Mouse (Mus musculus) thymus, postnatal 0 days (tissue): ENCODE results near the gene Narfl. TPM values are rescaled to one million over a fixed set of nuclear protein-coding genes. Genes with fewer than 3 reads are reported as not detected.

ENCODE experiments used
- DNase-seq: peaks from one replicate; pipeline ENCODE4 v3.0.0-alpha.2; 2015; ENCODE audit warnings: low spot score
- microRNA-seq: library from miRNA; unstranded; fragments of <30 nt; microRNA quantifications from one replicate; pipeline ENCODE4, GENCODE M21; 2016; ENCODE audit warnings: borderline number of aligned reads
- polyA plus RNA-seq: library from polyadenylated mRNA; unstranded; fragments of >200 nt; fragmentation: Nextera tagmentation; extraction: Ambion mirVana; gene quantifications from 2 replicates; pipeline ENCODE4 v1.2.1, GENCODE M21; 2015

Gene Narfl
- polyA plus RNA-seq, 1 experiment from 2014 or later = 30.9 TPM

DNA sequence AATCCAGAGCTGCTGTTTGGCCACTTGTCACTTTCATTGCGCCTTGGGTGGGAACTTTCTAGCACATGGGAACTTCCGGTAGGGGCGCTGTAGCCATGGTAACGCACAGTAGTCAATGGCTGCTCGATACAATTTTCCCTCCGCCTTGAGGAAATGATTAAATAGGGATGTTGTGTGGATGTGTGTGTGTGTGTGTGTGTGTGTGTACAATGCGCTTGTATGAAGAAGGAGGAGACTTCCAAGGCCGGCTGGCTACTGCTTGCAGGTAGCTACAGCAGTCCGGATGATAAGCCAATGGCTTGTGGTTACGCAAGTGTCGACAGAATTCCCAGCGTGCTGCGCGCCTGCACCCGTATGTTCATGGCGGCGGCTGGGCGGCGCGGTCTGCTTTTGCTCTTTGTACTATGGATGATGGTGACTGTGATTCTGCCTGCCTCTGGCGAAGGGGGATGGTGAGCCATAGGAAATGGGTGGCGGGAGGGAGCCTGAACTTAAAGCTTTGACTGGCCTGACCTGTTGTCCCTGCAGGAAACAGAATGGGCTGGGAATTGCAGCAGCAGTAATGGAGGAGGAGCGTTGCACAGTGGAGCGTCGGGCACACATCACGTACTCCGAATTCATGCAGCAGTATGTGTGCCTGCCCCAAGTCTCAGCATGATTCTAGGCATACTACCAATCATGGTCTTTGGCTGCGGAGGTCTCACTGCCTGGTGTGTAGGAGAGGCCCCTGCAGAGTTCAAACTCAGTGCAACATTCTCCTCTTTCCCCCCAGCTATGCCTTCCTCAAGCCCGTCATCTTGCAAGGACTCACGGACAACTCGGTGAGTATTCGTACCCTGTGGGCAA is 55.4 kb downstream of the Narfl start, which contains the start of gene Jmjd8:
TSS of gene Jmjd8 (plus strand) at position 156 of the 846 bp plus-strand sequence.
- peak; percentile 81 for DNase-seq

DNA sequence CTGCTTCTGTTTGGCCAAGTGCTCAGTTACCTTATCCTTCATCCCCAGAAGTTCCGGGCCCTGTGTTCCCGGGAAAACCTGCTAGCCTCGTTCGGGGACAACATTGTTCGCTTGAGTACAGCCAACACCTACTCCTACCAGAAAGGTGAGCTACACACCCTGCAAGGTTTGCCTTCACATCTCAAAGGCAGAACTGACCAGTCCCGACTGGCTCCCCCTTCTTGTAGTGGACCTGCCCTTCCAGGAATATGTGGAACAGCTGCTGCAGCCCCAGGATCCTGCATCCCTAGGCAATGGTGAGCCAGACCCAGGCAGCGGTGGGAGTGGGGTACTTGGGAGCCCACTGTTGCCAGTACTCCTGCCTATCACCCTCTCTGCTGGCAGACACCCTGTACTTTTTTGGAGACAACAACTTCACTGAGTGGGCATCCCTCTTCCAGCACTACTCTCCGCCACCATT is 56.0 kb downstream of the Narfl start:
- no peak for DNase-seq

DNA sequence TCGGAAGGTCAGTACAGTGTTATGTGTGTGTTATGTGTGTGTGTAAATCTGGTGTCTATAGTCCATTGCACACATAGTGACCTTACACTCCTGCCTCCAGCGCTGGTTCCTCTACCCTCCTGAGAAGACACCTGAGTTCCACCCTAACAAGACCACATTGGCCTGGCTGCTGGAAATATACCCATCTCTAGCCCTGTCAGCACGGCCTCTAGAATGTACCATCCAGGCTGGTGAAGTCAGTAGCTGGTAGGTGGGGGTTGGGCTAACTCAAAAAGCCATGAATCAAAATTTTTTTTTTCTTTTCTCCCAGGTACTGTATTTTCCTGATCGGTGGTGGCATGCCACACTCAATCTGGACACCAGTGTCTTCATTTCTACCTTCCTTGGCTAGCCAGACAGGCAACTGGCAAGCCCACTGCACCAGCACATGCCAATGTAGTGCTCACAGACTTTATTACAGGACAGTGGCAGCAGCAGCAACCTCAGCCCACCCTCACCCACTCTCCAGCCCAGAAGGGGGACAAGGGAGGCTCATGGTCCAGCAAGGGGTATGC is 56.7 kb downstream of the Narfl start:
- no peak for DNase-seq

DNA sequence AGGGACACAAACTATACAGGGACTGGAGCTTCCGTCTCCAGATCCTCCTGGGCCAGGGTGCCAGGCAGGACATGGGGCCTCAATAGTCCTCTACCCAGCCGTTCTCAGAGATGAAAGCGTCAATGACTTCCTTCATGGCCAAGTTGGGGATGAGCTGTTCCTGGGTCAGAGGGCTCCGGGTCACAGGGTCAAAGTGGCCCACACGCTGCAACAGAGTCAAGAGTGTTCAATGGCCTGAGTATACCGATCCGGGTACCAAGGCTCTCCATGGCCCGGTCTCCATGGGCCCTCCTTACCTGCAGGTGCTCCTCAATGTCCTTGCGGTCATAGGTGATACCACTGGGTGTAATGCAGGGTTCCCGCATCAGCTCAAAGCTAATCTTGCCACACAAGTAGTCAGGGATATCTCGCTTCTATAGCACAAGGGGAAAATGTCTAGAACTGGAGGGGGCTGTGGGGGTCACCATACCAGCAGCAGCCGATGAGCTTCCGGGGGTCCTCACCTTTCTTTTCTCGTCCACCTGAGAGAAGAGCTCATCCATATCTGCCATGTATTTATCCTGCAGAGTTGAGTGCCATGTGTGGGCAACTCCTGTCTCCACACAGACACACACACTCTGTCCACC is 57.3 kb downstream of the Narfl start:
- DNase-seq = no peak

DNA sequence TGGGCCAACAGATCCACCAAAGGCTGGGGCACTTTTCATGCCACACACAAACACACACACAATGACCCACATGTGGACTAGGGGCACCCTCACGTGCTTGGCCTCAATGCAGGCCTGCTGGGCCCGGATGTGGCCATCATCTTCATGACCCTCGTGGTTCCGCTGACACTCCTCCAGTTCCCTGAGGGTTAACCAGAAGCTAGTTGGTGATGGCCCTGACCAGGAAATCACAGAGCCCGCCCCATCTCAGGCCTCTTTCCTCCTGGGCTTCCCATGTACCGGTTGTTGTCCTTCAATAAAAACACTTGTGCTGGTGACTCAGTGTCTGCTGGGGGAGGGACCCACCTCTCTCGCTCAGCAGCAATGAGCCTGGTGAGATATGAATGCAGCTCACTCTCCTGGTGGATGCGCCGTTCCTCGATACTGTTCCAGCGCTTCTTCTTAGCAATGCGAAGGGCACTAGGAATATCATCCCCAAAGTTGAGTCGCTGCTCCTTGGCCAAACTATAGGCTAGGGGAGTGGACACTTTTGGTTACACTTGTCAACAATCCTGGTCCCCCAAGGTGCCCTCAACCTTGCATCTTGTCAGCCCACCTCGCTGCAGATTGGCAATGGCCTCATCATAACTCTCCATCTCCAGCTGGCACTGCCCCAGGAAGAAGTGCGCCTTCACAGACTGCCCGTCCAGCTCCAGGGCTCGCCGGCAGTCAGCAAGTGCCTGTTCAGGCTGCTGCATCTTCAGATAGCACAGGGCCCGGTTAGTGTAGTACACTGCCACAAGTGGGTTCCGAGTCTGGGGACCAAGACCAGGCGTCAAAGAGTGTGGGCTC is 58.1 kb downstream of the Narfl start:
- DNase-seq = no peak

DNA sequence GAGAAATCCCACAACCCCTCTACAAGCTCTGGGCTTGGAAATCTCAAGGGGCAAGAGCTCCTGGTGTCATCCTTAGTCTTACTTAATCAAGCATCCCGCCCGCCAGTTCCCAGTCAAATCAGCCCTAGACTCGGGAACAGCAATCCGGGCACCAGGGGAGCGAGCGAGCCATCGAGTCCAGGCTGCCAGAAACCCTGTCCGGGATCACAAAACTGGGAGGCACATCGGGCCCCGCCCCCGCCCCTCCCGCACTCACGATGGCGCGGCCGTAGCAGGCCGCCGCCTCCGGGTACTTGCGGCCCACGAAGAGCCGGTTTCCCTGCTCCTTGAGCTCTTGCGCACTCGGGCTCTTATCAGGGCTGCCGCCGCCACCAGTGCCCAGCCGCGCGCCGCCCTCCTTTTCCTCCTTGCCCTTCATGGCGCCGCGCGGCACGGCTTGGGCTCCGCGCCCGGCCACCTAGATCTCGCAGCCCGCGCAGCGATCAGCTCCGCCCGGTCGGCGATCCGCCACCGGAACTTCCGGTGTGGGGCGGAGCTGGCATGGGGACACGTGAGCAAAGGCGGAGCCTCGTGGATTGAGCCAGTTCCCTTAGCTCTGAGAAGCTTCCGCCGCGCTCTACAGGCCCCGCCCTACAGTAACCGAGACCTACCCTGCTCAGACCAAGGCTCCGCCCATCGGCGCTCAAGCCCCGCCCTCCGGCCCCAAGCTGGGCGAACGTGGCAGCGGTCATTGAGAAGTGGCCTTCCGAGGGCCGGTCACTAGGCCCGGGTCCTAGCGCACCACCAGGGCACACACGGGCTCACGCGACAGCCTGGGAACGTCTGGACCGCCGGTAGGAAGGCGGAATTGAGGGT is 59.1 kb downstream of the Narfl start:
- peak; percentile 98 for DNase-seq

Small RNAs within 50 kb of the gene (microRNA-seq; reads per million reads assigned to microRNA genes)
- gene Gm25083 (not detected), gene Mir3082 (not detected), gene Mir6966 (not detected)

Other genes with a start within 250 kb of the Narfl start
- 0.23 and 0.26 TPM in 2 replicates for gene Sox8, start 203.1 kb upstream of the Narfl start, polyA plus RNA-seq
- 15.5 and 16.1 TPM in 2 replicates for gene Lmf1, start 194.7 kb upstream of the Narfl start, polyA plus RNA-seq
- 4.6 and 5.5 TPM in 2 replicates for gene Gng13, start 56.6 kb upstream of the Narfl start, polyA plus RNA-seq
- 21.1 and 23.5 TPM in 2 replicates for gene Chtf18, start 46.4 kb upstream of the Narfl start, polyA plus RNA-seq
- 16.9 and 18.7 TPM in 2 replicates for gene Rpusd1, start 46.1 kb upstream of the Narfl start, polyA plus RNA-seq
- 0.14 and 0.36 TPM in 2 replicates for gene Mslnl, start 37.7 kb upstream of the Narfl start, polyA plus RNA-seq
- gene Msln, start 19.4 kb upstream of the Narfl start, polyA plus RNA-seq = 12.0 and 13.7 TPM in 2 replicates
- 55.2 and 60.5 TPM in 2 replicates for gene Haghl, start 11.9 kb downstream of the Narfl start, polyA plus RNA-seq
- 0.27 and 0.47 TPM in 2 replicates for gene Ccdc78, start 12.8 kb downstream of the Narfl start, polyA plus RNA-seq
- gene Fam173a, start 19.1 kb downstream of the Narfl start, polyA plus RNA-seq = 126 and 131 TPM in 2 replicates
- gene AC134908.4, start 21.9 kb downstream of the Narfl start, polyA plus RNA-seq = not detected in 2 replicates
- gene Metrn, start 23.4 kb downstream of the Narfl start, polyA plus RNA-seq = 68.5 and 71.6 TPM in 2 replicates
- 0.12 TPM in 1 of 2 replicates, not detected in the other for gene Fbxl16, start 35.3 kb downstream of the Narfl start, polyA plus RNA-seq
- 25.8 and 27.3 TPM in 2 replicates for gene Wdr24, start 49.9 kb downstream of the Narfl start, polyA plus RNA-seq
- 28.8 and 32.2 TPM in 2 replicates for gene Jmjd8, start 55.1 kb downstream of the Narfl start, polyA plus RNA-seq
- 181 and 191 TPM in 2 replicates for gene Stub1, start 59.6 kb downstream of the Narfl start, polyA plus RNA-seq
- 0.38 and 0.45 TPM in 2 replicates for gene Rhbdl1, start 63.5 kb downstream of the Narfl start, polyA plus RNA-seq
- gene Gm20683, start 68.0 kb downstream of the Narfl start, polyA plus RNA-seq = 1.2 and 1.5 TPM in 2 replicates
- 19.7 and 22.6 TPM in 2 replicates for gene Rhot2, start 71.1 kb downstream of the Narfl start, polyA plus RNA-seq
- 9.8 and 10.1 TPM in 2 replicates for gene Wdr90, start 87.7 kb downstream of the Narfl start, polyA plus RNA-seq
- 24.1 and 24.5 TPM in 2 replicates for gene Mcrip2, start 95.0 kb downstream of the Narfl start, polyA plus RNA-seq
- gene Mettl26, start 101.3 kb downstream of the Narfl start, polyA plus RNA-seq = 43.5 and 47.0 TPM in 2 replicates
- 0.46 and 0.51 TPM in 2 replicates for gene Wfikkn1, start 107.1 kb downstream of the Narfl start, polyA plus RNA-seq
- gene Rab40c, start 146.0 kb downstream of the Narfl start, polyA plus RNA-seq = 14.9 and 20.0 TPM in 2 replicates
- 28.8 and 34.6 TPM in 2 replicates for gene Pigq, start 171.2 kb downstream of the Narfl start, polyA plus RNA-seq
- gene Nhlrc4, start 171.2 kb downstream of the Narfl start, polyA plus RNA-seq = 0.36 and 0.46 TPM in 2 replicates
- gene A930017K11Rik, start 178.8 kb downstream of the Narfl start, polyA plus RNA-seq = not detected in 2 replicates
- 15.3 and 17.0 TPM in 2 replicates for gene Capn15, start 212.0 kb downstream of the Narfl start, polyA plus RNA-seq